Mouse (Mus musculus): ENCODE measurements at regions not wholly inside any gene's neighbourhood (a gene's known extent, or its start where the extent isn't known, plus 50 kb on each side); places are given as distances from the start of the nearest gene placed in this dataset.
"Not testable (repeated sequence)": the region's sequence is repeated elsewhere in the genome, so short reads cannot be mapped to it uniquely, and the experiment has no call there.

DNA sequence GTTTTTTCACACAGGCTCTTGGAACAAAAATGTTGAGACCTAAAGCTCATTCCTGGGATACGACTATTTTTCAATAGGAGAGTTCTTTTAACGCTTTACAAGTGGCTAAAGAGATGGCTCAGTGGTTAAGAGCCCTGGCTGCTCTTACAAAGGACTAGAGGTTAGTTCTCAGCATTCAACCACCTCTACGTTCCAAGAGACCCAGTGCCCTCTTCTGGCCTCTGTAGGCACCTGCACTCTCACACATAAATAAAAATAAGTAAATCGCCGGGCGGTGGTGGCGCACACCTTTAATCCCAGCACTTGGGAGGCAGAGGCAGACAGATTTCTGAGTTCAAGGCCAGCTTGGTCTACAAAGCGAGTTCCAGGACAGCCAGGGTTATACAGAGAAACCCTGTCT is 70.5 kb upstream of the Rad23b start:
- H3K4me1 ChIP-seq (replicated peaks; ENCODE audit: low read depth, low read length) = peaks cover 38% of the 10 kb centered on the region

GRCm38 (mm10) chr4:55280706-55281105 is 69.1 kb upstream of the Rad23b start:
- Histone ChIP-seq H3K4me1 (replicated peaks; ENCODE audit: low read depth, low read length) (peaks cover 33% of the 10 kb centered on the region), H3K4me3 (replicated peaks; ENCODE audit: low read length) (no peak overlapping the region), H3K9me3 (ENCODE audit: low read length) (no peaks in the 10 kb centered on the region), H3K27me3 (ENCODE audit: insufficient read depth, low read length) (no peaks in the 10 kb centered on the region), H3K36me3 (ENCODE audit: insufficient read depth, low read length) (no peaks in the 10 kb centered on the region)
- TF ChIP-seq NANOG (IDR thresholded peaks at IDR 0.05; ENCODE audit: borderline replicate concordance, low read length) = no peak
- TF ChIP-seq CTCF (conservative IDR thresholded peaks at IDR 0.05; ENCODE audit: low read length) = peak; percentile 49

More for the DNA sequence above, 70.5 kb upstream of the Rad23b start:
- H3K4me3 ChIP-seq (replicated peaks; ENCODE audit: low read length); H3K27me3 ChIP-seq (ENCODE audit: insufficient read depth, low read length); H3K36me3 ChIP-seq (ENCODE audit: insufficient read depth, low read length); H3K9me3 ChIP-seq (ENCODE audit: low read length): not testable (repeated sequence)
- TF ChIP-seq CTCF (conservative IDR thresholded peaks at IDR 0.05; ENCODE audit: low read length) = peak; percentile 20; the same call in 1 of the 2 replicates

GRCm38 (mm10) chr4:55281486-55282096 is 68.3 kb upstream of the Rad23b start:
- peaks cover 24% of the 10 kb centered on the region for H3K4me1 ChIP-seq (replicated peaks; ENCODE audit: low read depth, low read length)
- no peak overlapping the region for H3K4me3 ChIP-seq (replicated peaks; ENCODE audit: low read length)
- TF ChIP-seq POU5F1 (IDR thresholded peaks at IDR 0.05; ENCODE audit: borderline replicate concordance, low read length) = no peak
- no peak for TF ChIP-seq NANOG (IDR thresholded peaks at IDR 0.05; ENCODE audit: borderline replicate concordance, low read length)
- no peak for TF ChIP-seq CTCF (conservative IDR thresholded peaks at IDR 0.05; ENCODE audit: low read length)
- H3K9me3 ChIP-seq (ENCODE audit: low read length) = no peaks in the 10 kb centered on the region
- no peaks in the 10 kb centered on the region for H3K27me3 ChIP-seq (ENCODE audit: insufficient read depth, low read length)
- no peaks in the 10 kb centered on the region for H3K36me3 ChIP-seq (ENCODE audit: insufficient read depth, low read length)

DNA sequence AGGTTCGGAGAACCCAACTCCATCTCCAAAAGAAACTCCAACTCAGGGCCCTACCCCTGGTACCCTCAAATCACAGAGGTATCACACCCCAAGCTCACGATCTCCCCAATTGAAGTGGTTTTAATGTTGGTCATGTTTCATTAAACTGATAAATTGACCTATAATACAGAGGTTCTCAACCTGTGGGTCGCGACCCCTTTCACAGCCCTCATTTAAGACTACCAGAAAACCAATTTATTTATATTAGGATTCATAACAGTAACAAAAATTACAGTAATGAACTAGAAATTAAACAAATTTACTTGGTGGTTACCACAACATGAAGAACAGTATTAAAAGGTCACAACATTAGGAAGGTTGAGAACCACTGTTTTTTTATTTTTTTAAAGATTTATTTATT is 67.4 kb upstream of the Rad23b start:
- no peaks in the 10 kb centered on the region for H3K9me3 ChIP-seq (ENCODE audit: low read length)
- no peaks in the 10 kb centered on the region for H3K27me3 ChIP-seq (ENCODE audit: insufficient read depth, low read length)
- H3K36me3 ChIP-seq (ENCODE audit: insufficient read depth, low read length) = no peaks in the 10 kb centered on the region
- peaks cover 15% of the 10 kb centered on the region; the same call in 1 of the 2 replicates for H3K4me1 ChIP-seq (replicated peaks; ENCODE audit: low read depth, low read length)
- no peak overlapping the region for H3K4me3 ChIP-seq (replicated peaks; ENCODE audit: low read length)
- TF ChIP-seq CTCF (conservative IDR thresholded peaks at IDR 0.05; ENCODE audit: low read length) (no peak), POU5F1 (IDR thresholded peaks at IDR 0.05; ENCODE audit: borderline replicate concordance, low read length) (no peak), NANOG (IDR thresholded peaks at IDR 0.05; ENCODE audit: borderline replicate concordance, low read length) (no peak)

DNA sequence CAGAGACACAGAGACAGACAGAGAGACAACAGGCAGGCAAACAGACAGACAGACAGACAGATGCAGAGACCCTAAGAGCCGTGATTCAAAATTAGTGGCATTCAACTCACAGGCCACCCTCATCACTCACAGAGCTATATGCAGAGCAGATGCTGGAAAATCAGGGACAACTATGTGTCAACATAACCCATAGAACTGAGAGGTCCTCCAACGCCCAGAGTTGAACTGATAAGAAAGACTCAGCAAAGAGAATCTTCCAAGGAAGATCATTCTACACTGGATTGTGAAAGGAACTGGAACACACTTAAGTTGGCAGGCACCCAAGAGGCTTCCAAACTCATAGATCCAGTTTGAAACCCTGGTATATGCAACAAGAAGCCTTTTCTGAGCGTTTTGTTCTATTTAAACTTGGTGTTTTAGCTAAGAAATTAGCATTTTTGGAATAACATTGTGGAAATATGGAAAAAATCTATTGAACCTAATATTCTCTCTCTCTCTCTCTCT is 65.1 kb upstream of the Rad23b start:
- H3K27me3 ChIP-seq (ENCODE audit: insufficient read depth, low read length) = no peaks in the 10 kb centered on the region
- no peak for TF ChIP-seq CTCF (conservative IDR thresholded peaks at IDR 0.05; ENCODE audit: low read length)
- no peaks in the 10 kb centered on the region for H3K36me3 ChIP-seq (ENCODE audit: insufficient read depth, low read length)
- H3K4me1 ChIP-seq (replicated peaks; ENCODE audit: low read depth, low read length) = peaks cover 12% of the 10 kb centered on the region
- H3K9me3 ChIP-seq (ENCODE audit: low read length) = no peaks in the 10 kb centered on the region
- H3K4me3 ChIP-seq (replicated peaks; ENCODE audit: low read length) = no peak overlapping the region

- H3K4me3 ChIP-seq (replicated peaks; ENCODE audit: low read length) = no peak overlapping the region
- TF ChIP-seq CTCF (conservative IDR thresholded peaks at IDR 0.05; ENCODE audit: low read length) = no peak
- TF ChIP-seq NANOG (IDR thresholded peaks at IDR 0.05; ENCODE audit: borderline replicate concordance, low read length) = no peak
- no peak for TF ChIP-seq POU5F1 (IDR thresholded peaks at IDR 0.05; ENCODE audit: borderline replicate concordance, low read length)
- peaks cover 12% of the 10 kb centered on the region for H3K4me1 ChIP-seq (replicated peaks; ENCODE audit: low read depth, low read length)
- H3K27me3 ChIP-seq (ENCODE audit: insufficient read depth, low read length) = no peaks in the 10 kb centered on the region
- no peaks in the 10 kb centered on the region for H3K36me3 ChIP-seq (ENCODE audit: insufficient read depth, low read length)
- no peaks in the 10 kb centered on the region for H3K9me3 ChIP-seq (ENCODE audit: low read length)
These were observed 64.2 kb upstream of the Rad23b start for GRCm38 (mm10) chr4:55285641-55286040.

- Histone ChIP-seq H3K4me3 (replicated peaks; ENCODE audit: low read length) (no peak overlapping the region), H3K9me3 (ENCODE audit: low read length) (no peaks in the 10 kb centered on the region), H3K36me3 (ENCODE audit: insufficient read depth, low read length) (no peaks in the 10 kb centered on the region), H3K27me3 (ENCODE audit: insufficient read depth, low read length) (no peaks in the 10 kb centered on the region), H3K4me1 (replicated peaks; ENCODE audit: low read depth, low read length) (peaks cover 16% of the 10 kb centered on the region)
- peak; percentile 48; the same call in 1 of the 2 replicates for TF ChIP-seq NANOG (IDR thresholded peaks at IDR 0.05; ENCODE audit: borderline replicate concordance, low read length)
- TF ChIP-seq CTCF (conservative IDR thresholded peaks at IDR 0.05; ENCODE audit: low read length) = no peak
These were observed 61.4 kb upstream of the Rad23b start for GRCm38 (mm10) chr4:55288456-55288855.

DNA sequence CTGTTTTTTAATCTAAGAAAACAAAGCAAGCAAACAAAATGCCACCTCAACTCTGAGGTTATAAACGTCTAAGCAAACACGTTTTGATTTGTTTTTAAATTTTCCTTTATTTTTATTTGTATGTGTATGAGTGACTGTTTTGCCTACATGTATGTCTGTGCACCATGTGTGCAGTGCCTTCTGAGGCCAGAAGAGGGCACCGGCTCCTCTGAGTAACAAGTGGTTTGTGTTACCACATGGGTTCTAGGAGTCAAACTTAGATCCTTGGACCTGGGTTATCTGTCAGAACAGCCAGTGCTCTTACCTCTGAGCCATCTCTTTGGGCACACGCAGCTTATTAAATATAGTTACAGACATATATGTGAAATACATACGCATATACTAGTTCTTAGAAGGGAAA is 57.6 kb upstream of the Rad23b start:
- Histone ChIP-seq H3K4me1 (replicated peaks; ENCODE audit: low read depth, low read length) (peaks cover 24% of the 10 kb centered on the region), H3K27me3 (ENCODE audit: insufficient read depth, low read length) (no peaks in the 10 kb centered on the region), H3K4me3 (replicated peaks; ENCODE audit: low read length) (no peak overlapping the region), H3K36me3 (ENCODE audit: insufficient read depth, low read length) (no peaks in the 10 kb centered on the region), H3K9me3 (ENCODE audit: low read length) (peaks cover 13% of the 10 kb centered on the region; the same call in 1 of the 2 replicates)
- no peak for TF ChIP-seq NANOG (IDR thresholded peaks at IDR 0.05; ENCODE audit: borderline replicate concordance, low read length)
- TF ChIP-seq CTCF (conservative IDR thresholded peaks at IDR 0.05; ENCODE audit: low read length) = peak; percentile 88
- no peak for TF ChIP-seq POU5F1 (IDR thresholded peaks at IDR 0.05; ENCODE audit: borderline replicate concordance, low read length)

GRCm38 (mm10) chr4:55292701-55293100 is 57.1 kb upstream of the Rad23b start:
- Histone ChIP-seq H3K36me3 (ENCODE audit: insufficient read depth, low read length) (no peaks in the 10 kb centered on the region), H3K9me3 (ENCODE audit: low read length) (peaks cover 13% of the 10 kb centered on the region; the same call in 1 of the 2 replicates), H3K4me3 (replicated peaks; ENCODE audit: low read length) (0 out of 2 replicates have a peak overlapping the region, but pooled peaks have one; percentile 26), H3K4me1 (replicated peaks; ENCODE audit: low read depth, low read length) (peaks cover 24% of the 10 kb centered on the region), H3K27me3 (ENCODE audit: insufficient read depth, low read length) (no peaks in the 10 kb centered on the region)
- TF ChIP-seq NANOG (IDR thresholded peaks at IDR 0.05; ENCODE audit: borderline replicate concordance, low read length) = no peak
- no peak for TF ChIP-seq CTCF (conservative IDR thresholded peaks at IDR 0.05; ENCODE audit: low read length)
- TF ChIP-seq POU5F1 (IDR thresholded peaks at IDR 0.05; ENCODE audit: borderline replicate concordance, low read length) = no peak
